Mouse (Mus musculus) neural tube, embryonic 13.5 days (tissue): ENCODE measurements around the gene Vcan. TPM values are rescaled to one million over a fixed set of nuclear protein-coding genes. Genes with fewer than 3 reads are reported as not detected.

ENCODE experiments used
- ATAC-seq: fragments of 200-750 bp; cut with Nextera tagmentation; 2 replicates; pipeline ENCODE4 v1.8.0; 2017; ENCODE audit warnings: low read depth, mild to moderate bottlenecking, moderate TSS enrichment, moderate library complexity
- H3K27ac ChIP-seq: fragments of 300-500 bp; sonication (generic); replicated peaks from 2 replicates; pipeline ENCODE4 v1.5.1; 2015; ENCODE audit warnings: moderate library complexity, mild to moderate bottlenecking, inconsistent platforms
- H3K27me3 ChIP-seq: fragments of 300-500 bp; sonication (generic); 2 replicates; pipeline ENCODE4 v1.6.1; 2015; ENCODE audit warnings: mild to moderate bottlenecking, inconsistent platforms
- H3K36me3 ChIP-seq: fragments of 300-500 bp; sonication (generic); 2 replicates; pipeline ENCODE4 v1.6.1; 2015; ENCODE audit warnings: mild to moderate bottlenecking, inconsistent platforms
- H3K4me1 ChIP-seq: fragments of 300-500 bp; sonication (generic); replicated peaks from 2 replicates; pipeline ENCODE4 v1.6.1; 2015; ENCODE audit warnings: inconsistent platforms
- H3K4me2 ChIP-seq: fragments of 300-500 bp; sonication (generic); 2 replicates; pipeline ENCODE4 v1.6.1; 2015; ENCODE audit warnings: inconsistent platforms, mild to moderate bottlenecking, moderate library complexity
- H3K4me3 ChIP-seq: fragments of 300-500 bp; sonication (generic); 2 replicates; pipeline ENCODE4 v1.5.1; 2015; ENCODE audit warnings: mild to moderate bottlenecking, inconsistent platforms
- H3K9ac ChIP-seq: fragments of 300-500 bp; sonication (generic); 2 replicates; pipeline ENCODE4 v1.6.1; 2015; ENCODE audit warnings: moderate library complexity, mild to moderate bottlenecking, inconsistent platforms
- H3K9me3 ChIP-seq: fragments of 300-500 bp; sonication (generic); 2 replicates; pipeline ENCODE4 v1.6.1; 2016; ENCODE audit warnings: inconsistent platforms
- WGBS: fragments of 180-500 bp; shearing (Covaris S2); methylation state at CpG from one replicate; pipeline ENCODE4 v1.1.7; 2015; 5-methylcytosine and 5-hydroxymethylcytosine counted together
- polyA plus RNA-seq: library from polyadenylated mRNA; unstranded; fragments of >200 nt; fragmentation: Nextera tagmentation; extraction: Ambion mirVana; gene quantifications from 2 replicates; pipeline ENCODE4 v1.2.1, GENCODE M21; 2015

Vcan gene
- polyA plus RNA-seq, 1 experiment from 2014 or later, result 19.9 TPM

DNA sequence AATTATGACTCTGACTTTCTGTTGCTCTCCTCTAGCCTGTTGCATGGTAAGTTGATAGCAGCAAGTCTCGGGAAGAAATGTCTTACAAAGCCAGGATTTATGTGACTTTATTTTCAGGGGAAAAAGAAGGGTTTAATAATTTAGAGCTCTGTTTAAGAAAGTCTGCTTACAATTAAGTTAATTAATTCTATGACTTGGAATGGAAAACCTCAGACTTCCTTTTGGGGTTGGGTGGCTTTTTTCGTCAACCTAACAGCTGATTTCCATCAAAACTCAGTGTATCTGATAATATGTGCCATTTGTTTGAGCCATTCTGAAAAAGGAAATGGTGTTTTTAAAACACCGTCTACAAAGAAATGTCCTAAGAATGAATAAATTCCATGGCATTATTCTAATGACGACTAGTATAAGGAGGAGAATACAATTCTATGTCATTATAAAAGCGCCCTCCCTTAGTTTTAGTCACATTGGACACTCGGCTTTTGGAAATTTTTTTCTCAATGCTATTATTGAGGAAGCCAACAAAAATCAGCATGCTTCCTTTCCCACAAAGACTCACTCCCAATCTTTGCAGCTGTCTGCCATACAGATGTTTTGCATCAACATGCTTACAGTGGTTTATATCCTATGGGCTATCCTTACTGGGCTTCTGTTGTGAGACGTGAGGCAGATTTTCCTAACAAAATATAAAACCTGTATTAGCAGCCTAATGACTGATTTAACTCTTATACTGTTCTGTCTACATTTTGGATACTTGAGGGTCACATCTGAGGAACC, 34.0 kb downstream of the Vcan start:
- 83% methylated on average over 7 of the region's 7 CpGs for WGBS
- ATAC-seq, result no peak
- peaks cover 23% of the 10 kb centered on the region for H3K36me3 ChIP-seq

DNA sequence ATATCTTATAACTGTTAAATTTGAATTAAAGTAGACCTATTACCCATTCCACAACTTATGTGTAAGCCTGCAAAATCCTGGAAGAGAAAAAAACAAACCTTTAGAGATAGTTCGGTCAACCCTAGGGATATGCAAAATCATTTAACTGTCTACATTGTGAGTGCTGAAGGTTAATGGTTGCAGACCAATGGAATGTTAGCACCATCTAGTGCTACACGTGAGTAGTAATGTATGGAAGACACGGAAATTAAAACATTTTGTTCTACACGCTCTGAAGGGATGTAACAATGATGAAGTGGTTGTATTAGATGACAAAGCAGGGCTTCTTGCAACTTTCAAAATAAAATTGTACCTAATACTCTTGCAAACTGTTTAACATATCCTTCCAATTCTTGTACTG, 39.9 kb downstream of the Vcan start:
- 89% methylated on average over 4 of the region's 4 CpGs for WGBS
- Histone ChIP-seq H3K4me3 (no peak overlapping the region), H3K4me1 (no peaks in the 10 kb centered on the region), H3K36me3 (peaks cover 26% of the 10 kb centered on the region), H3K9me3 (no peaks in the 10 kb centered on the region), H3K27ac (no peak overlapping the region), H3K9ac (no peak overlapping the region), H3K27me3 (no peaks in the 10 kb centered on the region), H3K4me2 (no peak overlapping the region)
- no peak for ATAC-seq

More for the DNA sequence above, 34.0 kb downstream of the Vcan start:
- Histone ChIP-seq H3K27ac (no peak overlapping the region), H3K4me3 (no peak overlapping the region), H3K9me3 (no peaks in the 10 kb centered on the region), H3K9ac (no peak overlapping the region), H3K4me1 (no peaks in the 10 kb centered on the region), H3K4me2 (no peak overlapping the region), H3K27me3 (no peaks in the 10 kb centered on the region)

DNA sequence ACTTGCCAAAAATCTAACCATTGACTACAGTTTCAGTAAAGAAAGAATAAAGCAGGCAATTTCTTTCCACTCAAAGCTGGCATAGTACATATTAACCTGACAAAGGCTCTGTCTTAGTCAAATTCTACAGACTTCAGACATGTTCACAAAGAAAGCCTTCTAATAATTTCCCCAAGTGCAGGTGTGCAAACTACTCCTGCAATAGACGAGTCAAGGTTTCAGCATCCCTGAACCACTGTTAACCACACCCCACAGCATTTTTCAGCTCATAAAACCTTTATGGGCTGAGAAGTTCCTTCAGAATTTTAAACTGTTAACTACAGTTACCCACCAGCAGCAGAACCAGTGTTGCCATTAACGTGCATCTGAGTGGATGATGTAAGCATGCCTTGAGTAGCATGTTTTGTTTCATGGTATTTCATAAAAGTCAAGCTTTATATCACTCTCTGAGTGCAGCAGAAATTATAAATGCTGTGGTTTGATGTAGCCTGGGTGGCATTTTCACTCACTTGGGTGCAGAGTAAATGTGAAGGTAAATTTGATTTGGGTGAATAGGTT, 42.2 kb downstream of the Vcan start:
- no peaks in the 10 kb centered on the region for H3K4me1 ChIP-seq
- H3K4me3 ChIP-seq, result no peak overlapping the region
- H3K4me2 ChIP-seq, result no peak overlapping the region
- H3K27ac ChIP-seq, result no peak overlapping the region
- H3K9me3 ChIP-seq, result no peaks in the 10 kb centered on the region
- H3K36me3 ChIP-seq, result peaks cover 20% of the 10 kb centered on the region
- no peak overlapping the region for H3K9ac ChIP-seq
- 87% methylated on average over 2 of the region's 2 CpGs for WGBS
- H3K27me3 ChIP-seq, result no peaks in the 10 kb centered on the region
- ATAC-seq, result no peak

DNA sequence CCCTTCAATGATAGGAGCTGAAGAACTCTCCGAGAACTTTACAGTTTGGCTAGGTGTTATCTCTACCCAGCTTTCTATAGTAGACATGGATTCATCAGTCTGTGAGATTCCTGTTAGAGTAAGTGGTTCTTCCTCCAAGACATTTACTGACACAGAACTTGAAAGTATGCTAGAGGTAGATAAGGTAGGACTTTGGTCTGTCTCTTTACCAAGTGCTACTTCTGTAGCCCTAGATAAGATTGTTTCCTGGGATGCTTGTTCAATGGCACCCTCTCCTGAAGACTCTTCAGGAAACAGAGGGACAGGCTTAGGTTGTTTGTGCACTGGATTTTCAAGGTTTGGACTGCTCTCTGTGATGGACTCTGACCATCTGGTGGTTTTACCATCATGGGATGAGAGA, 49.7 kb downstream of the Vcan start:
- H3K9me3 ChIP-seq, result no peaks in the 10 kb centered on the region
- no peak overlapping the region for H3K4me2 ChIP-seq
- H3K27ac ChIP-seq, result no peak overlapping the region
- H3K36me3 ChIP-seq, result peaks cover 34% of the 10 kb centered on the region
- H3K9ac ChIP-seq, result no peak overlapping the region
- H3K27me3 ChIP-seq, result no peaks in the 10 kb centered on the region
- no peak for ATAC-seq
- no peaks in the 10 kb centered on the region for H3K4me1 ChIP-seq
- 95% methylated on average over 1 of the region's 1 CpGs for WGBS
- no peak overlapping the region for H3K4me3 ChIP-seq

DNA sequence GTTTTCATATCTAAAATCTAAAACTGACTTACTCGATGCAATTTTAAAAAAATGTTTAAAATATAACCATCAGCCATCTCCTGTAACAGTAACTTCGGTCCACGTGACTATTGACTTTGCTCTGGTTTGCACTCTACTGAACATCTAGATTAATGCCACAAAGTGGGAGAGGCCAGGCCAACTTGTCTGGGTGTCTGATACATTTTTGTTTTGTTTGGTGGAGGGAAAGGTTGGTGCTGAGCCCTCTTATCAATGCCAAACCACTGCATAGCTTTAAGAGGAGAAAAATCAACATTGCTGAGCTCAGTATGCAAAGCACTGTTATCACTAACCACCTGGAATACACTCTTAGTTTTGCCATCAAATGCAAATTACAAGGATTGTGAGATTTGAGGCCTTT, 58.8 kb downstream of the Vcan start:
- no peaks in the 10 kb centered on the region for H3K4me1 ChIP-seq
- H3K9me3 ChIP-seq, result no peaks in the 10 kb centered on the region
- no peaks in the 10 kb centered on the region for H3K27me3 ChIP-seq
- H3K9ac ChIP-seq, result no peak overlapping the region
- no peak overlapping the region for H3K27ac ChIP-seq
- H3K4me2 ChIP-seq, result no peak overlapping the region
- no peak overlapping the region for H3K4me3 ChIP-seq
- WGBS, result 94% methylated on average over 3 of the region's 3 CpGs
- H3K36me3 ChIP-seq, result 0 out of 2 replicates have a peak, but pooled peaks cover 9% of the 10 kb centered on the region
- ATAC-seq, result no peak

DNA sequence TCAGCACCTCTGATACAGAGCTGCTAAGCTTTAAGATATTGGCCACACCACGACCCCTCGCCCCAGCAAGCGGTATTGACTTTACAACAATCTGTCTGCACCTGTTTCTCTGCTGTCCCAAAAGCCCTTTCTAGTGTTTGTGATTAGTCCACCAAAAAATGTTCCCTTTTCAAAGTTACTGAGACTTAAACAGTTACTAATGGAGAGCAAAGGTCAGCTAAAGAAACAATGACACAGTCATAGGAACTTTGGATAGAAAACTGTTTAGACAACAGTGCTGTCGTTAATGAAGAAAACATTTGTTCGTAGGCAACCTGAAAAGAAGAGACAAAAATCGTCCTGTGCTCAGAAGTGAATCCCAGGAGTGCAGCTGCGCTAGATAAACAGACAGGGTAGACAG, 60.1 kb downstream of the Vcan start:
- Histone ChIP-seq H3K4me3 (no peak overlapping the region), H3K4me2 (no peak overlapping the region), H3K27ac (no peak overlapping the region), H3K36me3 (0 out of 2 replicates have a peak, but pooled peaks cover 13% of the 10 kb centered on the region), H3K27me3 (no peaks in the 10 kb centered on the region), H3K4me1 (no peaks in the 10 kb centered on the region), H3K9ac (no peak overlapping the region), H3K9me3 (no peaks in the 10 kb centered on the region)
- no peak for ATAC-seq
- WGBS, result 75% methylated on average over 7 of the region's 7 CpGs

DNA sequence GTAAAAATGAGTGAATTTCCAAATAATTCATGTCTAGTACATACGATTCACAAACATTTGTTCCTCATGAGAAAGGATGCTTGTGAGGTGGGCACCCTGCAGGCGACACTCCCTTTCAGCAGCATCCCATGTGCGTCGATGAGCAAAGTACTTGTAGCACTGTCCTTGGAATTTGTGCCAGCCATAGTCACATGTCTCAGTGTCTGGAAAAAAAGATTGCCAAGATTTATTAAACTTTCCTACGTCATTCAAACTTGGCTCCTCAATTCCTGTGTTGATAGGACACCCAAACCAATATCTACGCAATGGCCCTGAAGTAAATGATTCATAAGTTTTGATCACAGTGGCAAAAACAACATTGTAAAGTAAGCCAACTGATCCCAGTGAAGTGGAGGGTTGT, 62.6 kb downstream of the Vcan start:
- WGBS, result 94% methylated on average over 6 of the region's 6 CpGs
- no peak overlapping the region for H3K9ac ChIP-seq
- ATAC-seq, result no peak
- H3K36me3 ChIP-seq, result 0 out of 2 replicates have a peak, but pooled peaks cover 13% of the 10 kb centered on the region
- H3K4me2 ChIP-seq, result no peak overlapping the region
- H3K4me3 ChIP-seq, result no peak overlapping the region
- H3K9me3 ChIP-seq, result no peaks in the 10 kb centered on the region
- no peak overlapping the region for H3K27ac ChIP-seq
- no peaks in the 10 kb centered on the region for H3K27me3 ChIP-seq
- H3K4me1 ChIP-seq, result no peaks in the 10 kb centered on the region

DNA sequence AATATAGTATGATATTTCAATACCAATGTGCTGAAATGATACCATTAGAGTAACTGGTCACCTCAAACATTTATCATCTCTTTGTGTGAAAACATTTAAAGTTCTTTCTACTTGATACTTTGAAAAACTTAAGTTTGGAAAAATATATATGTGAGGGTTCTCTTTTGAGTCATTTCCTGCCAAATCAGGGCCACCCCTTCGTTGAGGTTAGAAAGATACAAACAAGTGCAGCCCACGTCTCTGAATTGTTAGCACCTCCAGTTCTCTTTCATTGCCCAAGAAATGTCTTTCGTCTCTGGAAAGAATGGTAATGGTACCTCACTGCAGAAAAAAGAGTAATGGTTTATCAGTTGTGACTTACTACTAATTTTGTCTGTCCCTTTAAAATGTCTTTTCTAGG, 71.8 kb downstream of the Vcan start:
- H3K4me3 ChIP-seq, result no peak overlapping the region
- no peak for ATAC-seq
- no peak overlapping the region for H3K9ac ChIP-seq
- WGBS, result 80% methylated on average over 3 of the region's 3 CpGs
- H3K27ac ChIP-seq, result no peak overlapping the region
- no peak overlapping the region for H3K4me2 ChIP-seq
- no peaks in the 10 kb centered on the region for H3K9me3 ChIP-seq
- no peaks in the 10 kb centered on the region for H3K27me3 ChIP-seq
- H3K36me3 ChIP-seq, result no peaks in the 10 kb centered on the region
- H3K4me1 ChIP-seq, result peaks cover 7% of the 10 kb centered on the region; the same call in 1 of the 2 replicates

DNA sequence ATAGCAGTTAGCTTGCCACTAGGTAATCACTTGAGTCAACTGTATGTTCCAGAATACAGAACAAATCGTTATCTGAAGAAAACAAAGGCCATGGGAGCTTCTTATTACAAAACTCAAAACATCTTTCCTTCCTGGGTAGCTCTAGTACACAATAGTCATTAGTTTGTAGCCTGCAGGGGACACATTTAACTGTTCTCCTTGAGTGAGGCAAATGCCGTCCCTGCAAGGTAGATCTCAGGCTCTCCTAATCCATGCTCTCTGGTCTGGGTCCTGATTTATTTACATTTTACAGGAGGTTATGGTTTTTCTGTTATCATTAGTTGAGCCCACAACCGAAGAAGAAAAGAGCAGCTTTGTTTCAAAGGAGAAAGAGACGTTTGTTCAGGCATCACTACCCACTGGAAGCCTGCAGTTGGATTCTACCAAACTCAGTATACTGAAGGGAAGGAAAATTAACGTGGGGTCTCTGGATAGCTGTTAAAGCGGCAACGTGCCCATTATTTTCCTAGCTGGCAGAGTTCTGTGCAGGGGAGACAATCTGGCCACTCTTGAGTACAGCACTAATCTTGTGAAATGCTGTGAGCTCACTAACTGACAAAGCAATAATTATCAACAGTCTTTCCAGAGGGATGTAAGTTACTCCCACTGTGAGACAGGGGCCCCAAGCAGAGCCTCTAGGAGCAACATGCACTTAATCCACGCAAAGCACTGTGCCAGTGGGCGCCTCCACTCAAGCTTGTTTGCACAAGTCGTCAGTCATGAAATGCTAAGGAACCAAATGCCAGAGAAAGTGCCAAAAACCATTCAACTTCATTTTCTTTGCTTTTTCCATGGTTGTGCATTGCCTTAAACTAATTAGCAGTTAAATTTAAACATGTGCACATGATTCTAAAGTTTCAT, 73.1 kb downstream of the Vcan start:
- Histone ChIP-seq H3K9ac (no peak overlapping the region), H3K4me1 (peaks cover 7% of the 10 kb centered on the region; the same call in 1 of the 2 replicates), H3K36me3 (no peaks in the 10 kb centered on the region), H3K4me2 (no peak overlapping the region), H3K4me3 (no peak overlapping the region), H3K27me3 (no peaks in the 10 kb centered on the region), H3K9me3 (no peaks in the 10 kb centered on the region), H3K27ac (no peak overlapping the region)
- 0 out of 2 replicates have a peak, but pooled peaks have one; percentile 43 for ATAC-seq
- WGBS, result 58% methylated on average over 10 of the region's 10 CpGs

DNA sequence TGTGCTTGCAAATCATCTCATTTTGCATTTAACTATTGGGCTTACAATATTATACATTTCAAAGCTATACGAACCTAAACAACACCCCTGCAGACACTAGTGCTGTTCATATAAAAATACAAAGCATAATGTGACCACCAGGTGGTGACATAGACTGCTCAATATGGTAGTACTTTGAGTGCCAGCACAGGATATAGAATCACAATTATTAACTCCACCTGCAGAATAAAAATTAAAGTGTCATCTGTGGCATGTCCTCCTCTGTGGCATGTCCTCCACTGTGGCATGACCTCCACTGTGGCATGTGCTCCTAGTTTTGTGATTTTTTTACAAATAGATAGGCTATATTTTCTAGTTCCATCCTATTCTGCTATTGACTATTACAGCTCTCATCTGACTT, 74.2 kb downstream of the Vcan start:
- ATAC-seq, result no peak; the same call in 1 of the 2 replicates
- no peak overlapping the region for H3K4me3 ChIP-seq
- no peak overlapping the region for H3K27ac ChIP-seq
- H3K4me1 ChIP-seq, result peaks cover 7% of the 10 kb centered on the region; the same call in 1 of the 2 replicates
- no peaks in the 10 kb centered on the region for H3K27me3 ChIP-seq
- H3K9me3 ChIP-seq, result no peaks in the 10 kb centered on the region
- no peak overlapping the region for H3K9ac ChIP-seq
- no peak overlapping the region for H3K4me2 ChIP-seq
- H3K36me3 ChIP-seq, result no peaks in the 10 kb centered on the region
- 83% methylated on average over 1 of the region's 1 CpGs for WGBS

DNA sequence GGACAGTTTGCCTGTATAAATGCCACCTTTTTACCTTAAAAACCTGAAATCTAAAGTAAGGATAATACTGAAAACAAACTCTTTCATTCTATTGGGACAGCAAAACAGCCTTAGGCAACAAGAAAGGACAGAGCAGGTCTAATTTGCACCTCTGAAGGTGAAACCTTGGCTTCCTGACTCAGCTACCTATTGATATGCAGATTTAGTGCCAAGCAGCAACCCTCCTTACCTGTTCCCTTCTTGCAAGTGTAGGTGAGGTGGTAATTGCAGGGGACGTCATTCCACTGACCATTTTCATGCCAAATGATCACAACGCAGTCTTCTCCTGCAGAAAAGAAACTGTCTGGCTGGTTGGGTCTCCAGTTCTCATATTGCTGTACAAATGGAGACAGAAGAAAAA, 80.6 kb downstream of the Vcan start:
- no peak for ATAC-seq
- Histone ChIP-seq H3K4me2 (no peak overlapping the region), H3K4me1 (no peaks in the 10 kb centered on the region), H3K9me3 (no peaks in the 10 kb centered on the region), H3K27ac (no peak overlapping the region), H3K4me3 (no peak overlapping the region), H3K9ac (no peak overlapping the region), H3K27me3 (no peaks in the 10 kb centered on the region), H3K36me3 (0 out of 2 replicates have a peak, but pooled peaks cover 5% of the 10 kb centered on the region)
- WGBS, result 82% methylated on average over 2 of the region's 2 CpGs

DNA sequence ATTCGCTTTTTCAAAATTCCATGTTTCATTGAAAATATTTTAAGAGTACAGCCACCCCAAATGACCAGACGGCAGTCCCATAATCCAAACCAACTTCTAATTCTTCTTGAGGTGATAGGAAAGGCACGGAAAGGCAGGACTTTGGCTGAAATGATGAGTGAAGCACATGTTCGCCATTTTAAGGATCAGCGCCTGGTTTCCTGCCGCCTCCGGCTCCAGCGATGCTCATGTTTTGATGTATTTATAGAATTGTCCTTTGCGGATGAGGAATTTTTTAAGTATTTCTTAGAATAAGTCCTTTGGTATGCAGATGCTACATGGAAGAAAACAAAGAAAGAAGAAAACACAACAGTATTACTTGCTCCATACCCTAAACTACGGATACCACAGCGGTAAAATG, 85.3 kb downstream of the Vcan start:
- Histone ChIP-seq H3K4me3 (no peak overlapping the region), H3K9ac (no peak overlapping the region), H3K4me2 (no peak overlapping the region), H3K27me3 (no peaks in the 10 kb centered on the region), H3K4me1 (no peaks in the 10 kb centered on the region), H3K36me3 (0 out of 2 replicates have a peak, but pooled peaks cover 5% of the 10 kb centered on the region), H3K9me3 (no peaks in the 10 kb centered on the region), H3K27ac (no peak overlapping the region)
- ATAC-seq, result no peak
- WGBS, result 95% methylated on average over 11 of the region's 11 CpGs
